Mouse (Mus musculus) left cerebral cortex, postnatal 36 days (tissue): ENCODE measurements around the gene Syt10. TPM values are rescaled to one million over a fixed set of nuclear protein-coding genes. Genes with fewer than 3 reads are reported as not detected.
"Not testable (repeated sequence)": the region's sequence is repeated elsewhere in the genome, so short reads cannot be mapped to it uniquely, and the experiment has no call there.

ENCODE experiments used
- DNase-seq, 2 experiments: peaks; one replicate each; pipeline ENCODE4 v3.0.0; 2021 to 2022; ENCODE audit warnings: low spot score in 2 of 2, mixed read lengths in 1 of 2
- intact Hi-C: fragments of 180-260 bp; cut with DNase I; formaldehyde crosslinking; loops from one replicate; pipeline ENCODE4 v1.15.1; 2025
- microRNA-seq: library from miRNA; unstranded; fragments of <30 nt; microRNA quantifications from one replicate; pipeline ENCODE4 v1.2.0, GENCODE M21; 2022
- total RNA-seq, 2 experiments: library from RNA; stranded (reverse); gene quantifications; 2 replicates each; pipeline ENCODE4 v1.2.3; 2021

Syt10 gene
- 10 to 100 TPM; 14.9 to 18.1 TPM for total RNA-seq

- intact Hi-C loops = loop anchor here (5.0 kb wide), 1 partner anchor 219 kb away; no protein-coding TSS in a partner anchor
Observed at GRCm38 (mm10) chr15:89841364-89842017, at the start of gene Syt10. Gene Syt10, minus strand, starts transcription at chr15:89841860.

GRCm38 (mm10) chr15:89883799-89884198, 42.1 kb upstream of the Syt10 start:
- no peak for DNase-seq
- intact Hi-C loops = no loop called here

More at GRCm38 (mm10) chr15:89841364-89842017, at the start of gene Syt10:
- DNase-seq = peak; percentile 40 to 63

- DNase-seq = no peak
- intact Hi-C loops = no loop called here
Observed at GRCm38 (mm10) chr15:89878981-89879380, 37.3 kb upstream of the Syt10 start.

- no peak for DNase-seq
- intact Hi-C loops = no loop called here
Observed at GRCm38 (mm10) chr15:89816098-89816497, 25.6 kb downstream of the Syt10 start.

GRCm38 (mm10) chr15:89804478-89804877, 37.2 kb downstream of the Syt10 start:
- intact Hi-C loops = no loop called here
- no peak for DNase-seq

GRCm38 (mm10) chr15:89779928-89780327, 61.7 kb downstream of the Syt10 start:
- intact Hi-C loops = no loop called here
- DNase-seq = peak in 1 of 2 experiments; percentile 8

GRCm38 (mm10) chr15:89766016-89766415, 75.6 kb downstream of the Syt10 start:
- not testable (repeated sequence) for DNase-seq

GRCm38 (mm10) chr15:89733611-89734010, 108.0 kb downstream of the Syt10 start:
- DNase-seq = no peak
- intact Hi-C loops = loop anchor here (10.0 kb wide), 2 partner anchors 109 to 481 kb away; no protein-coding TSS in a partner anchor

More at GRCm38 (mm10) chr15:89766016-89766415, 75.6 kb downstream of the Syt10 start:
- intact Hi-C loops = not testable (repeated sequence)

Small RNAs within 50 kb of the gene (microRNA-seq; reads per million reads assigned to microRNA genes)
- not detected for gene Gm24643

Other genes starting within 250 kb of the Syt10 start
- gene Rabl2, start 249.9 kb downstream of the Syt10 start, total RNA-seq = 10 to 100 TPM; 30.4 to 42.5 TPM